Mouse (Mus musculus) testis, adult 2 months (tissue): Measurements from ENCODE around the gene Rnf187.
A peak's percentile ranks its signal among the peaks of the same experiment; 100 is the strongest.

Source experiments
- CTCF ChIP-seq: fragments of 200-500 bp; IDR thresholded peaks from 2 replicates; pipeline ENCODE4 v1.5.1; 2012; ENCODE audit warnings: low read depth, mild to moderate bottlenecking, inconsistent platforms, low read length, moderate library complexity; ENCODE audit not compliant: control insufficient read depth, insufficient read depth, insufficient replicate concordance
- POLR2A ChIP-seq: fragments of 200-500 bp; IDR thresholded peaks from 2 replicates; pipeline ENCODE4 v1.6.1; 2012; ENCODE audit warnings: low read depth, mild to moderate bottlenecking, inconsistent platforms, low read length, moderate library complexity; ENCODE audit not compliant: control insufficient read depth

DNA sequence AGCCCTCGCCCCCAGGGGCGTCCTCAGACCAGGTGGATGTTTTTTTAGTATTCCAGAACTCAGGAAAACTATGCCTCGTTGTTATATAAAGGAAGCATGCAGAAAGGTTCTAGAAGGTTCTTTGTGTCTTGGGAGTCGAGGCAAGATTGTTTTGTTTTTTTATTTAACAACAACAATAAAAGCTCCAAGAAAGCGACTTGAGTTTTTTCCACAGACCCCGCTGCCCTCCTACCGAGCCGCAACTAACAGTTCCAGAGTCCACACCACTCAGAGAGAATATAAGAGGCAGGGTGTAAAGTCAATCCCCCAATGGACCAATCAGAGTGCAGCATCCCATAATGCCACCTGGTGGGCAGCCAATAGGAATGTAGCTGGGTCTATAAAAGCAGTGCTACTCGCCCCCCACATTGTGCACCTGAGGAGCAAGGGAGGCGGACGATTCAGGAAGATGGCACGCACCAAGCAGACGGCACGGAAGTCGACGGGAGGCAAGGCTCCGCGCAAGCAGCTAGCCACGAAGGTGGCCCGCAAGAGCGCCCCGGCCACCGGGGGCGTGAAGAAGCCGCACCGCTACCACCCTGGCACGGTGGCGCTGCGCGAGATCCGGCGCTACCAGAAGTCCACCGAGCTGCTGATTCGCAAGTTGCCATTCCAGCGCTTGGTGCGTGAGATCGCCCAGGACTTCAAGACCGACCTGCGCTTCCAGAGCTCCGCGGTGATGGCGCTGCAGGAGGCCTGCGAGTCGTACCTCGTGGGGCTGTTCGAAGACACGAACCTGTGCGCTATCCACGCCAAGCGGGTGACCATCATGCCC, 22.9 kb upstream of the Rnf187 start:
- TF ChIP-seq POLR2A (peak; percentile 100), CTCF (peak; percentile 6; the same call in 1 of the 2 replicates)
